Mouse (Mus musculus) cerebellum, postnatal 10 days (tissue): Measurements from ENCODE around the gene Chac1.

Experiments
- DNase-seq, 2 experiments: peaks; one replicate each; pipeline ENCODE4 v3.0.0; 2021; ENCODE audit warnings: mixed read lengths in 2 of 2

Gene Chac1

DNA sequence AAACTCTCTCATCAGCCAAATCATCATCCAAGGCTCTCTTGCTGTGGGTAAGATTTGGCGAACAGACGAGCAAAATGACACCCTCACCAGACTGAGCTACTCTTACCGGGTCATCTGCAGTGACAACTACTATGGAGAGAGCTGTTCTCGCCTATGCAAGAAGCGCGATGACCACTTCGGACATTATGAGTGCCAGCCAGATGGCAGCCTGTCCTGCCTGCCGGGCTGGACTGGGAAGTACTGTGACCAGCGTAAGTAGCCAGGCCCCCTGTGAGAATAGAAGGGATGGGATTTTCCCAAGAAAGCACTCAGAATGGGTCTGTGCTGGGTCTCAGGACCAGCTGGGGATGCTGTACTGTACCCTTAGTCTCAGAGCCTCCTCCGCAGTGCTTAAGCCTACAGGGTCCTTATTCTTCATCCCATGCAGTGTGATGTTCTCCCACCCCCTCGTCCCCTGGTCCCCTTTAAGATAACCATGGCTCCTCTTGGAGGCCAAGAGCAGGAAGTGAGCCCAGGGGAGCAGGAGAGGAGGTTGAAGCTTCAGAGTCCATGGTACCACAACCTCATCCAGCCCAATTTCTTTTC is 23.0 kb upstream of the Chac1 start:
- peak; percentile 69 to 74 for DNase-seq

DNA sequence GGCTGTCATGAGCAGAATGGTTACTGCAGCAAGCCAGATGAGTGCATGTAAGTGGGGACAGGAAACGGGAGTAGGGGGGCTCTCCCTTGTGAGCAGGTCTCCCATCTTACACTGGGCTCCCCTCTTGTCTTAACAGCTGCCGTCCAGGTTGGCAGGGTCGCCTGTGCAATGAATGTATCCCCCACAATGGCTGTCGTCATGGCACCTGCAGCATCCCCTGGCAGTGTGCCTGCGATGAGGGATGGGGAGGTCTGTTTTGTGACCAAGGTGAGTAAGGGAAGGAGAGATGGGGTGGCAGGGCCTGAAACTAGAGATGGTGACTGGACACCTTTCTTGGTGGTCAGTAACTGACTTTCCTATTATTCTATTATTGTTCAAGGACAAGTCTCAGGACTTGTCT is 22.5 kb upstream of the Chac1 start:
- peak; percentile 71 to 74 for DNase-seq

DNA sequence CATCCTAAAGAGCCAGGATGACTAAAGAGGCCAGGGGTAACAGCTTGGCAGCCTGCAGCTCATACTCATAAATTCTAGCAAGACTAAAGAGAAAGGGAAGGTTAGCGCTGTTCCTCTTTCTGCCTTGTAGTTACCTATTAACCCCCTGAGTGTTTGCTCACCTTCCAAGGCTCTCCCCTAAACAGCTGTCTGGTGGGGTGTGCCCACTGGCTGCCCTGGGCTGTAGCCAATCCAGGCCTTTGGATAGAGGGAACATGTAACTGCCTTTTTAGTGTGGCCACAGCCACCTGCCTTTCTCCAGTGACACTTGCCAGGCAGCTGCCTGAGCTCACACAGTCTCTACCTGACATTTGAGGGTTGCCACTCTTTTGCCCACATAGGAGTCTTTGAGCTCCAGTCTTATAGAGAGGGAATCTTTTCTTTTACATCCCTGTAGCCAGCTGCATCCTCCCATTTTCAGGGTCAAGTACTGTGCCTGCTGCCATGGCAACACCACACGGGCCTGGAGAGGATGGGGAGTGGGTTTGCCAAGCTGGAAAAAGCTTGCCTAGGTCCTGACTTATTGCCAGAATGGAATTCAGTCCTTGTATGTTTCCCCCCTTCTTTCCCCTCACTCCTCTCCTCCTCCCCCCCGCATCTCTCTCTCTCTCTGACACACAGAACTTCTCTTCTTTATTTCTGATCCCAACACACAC is 21.8 kb upstream of the Chac1 start:
- peak; percentile 64 to 74 for DNase-seq

DNA sequence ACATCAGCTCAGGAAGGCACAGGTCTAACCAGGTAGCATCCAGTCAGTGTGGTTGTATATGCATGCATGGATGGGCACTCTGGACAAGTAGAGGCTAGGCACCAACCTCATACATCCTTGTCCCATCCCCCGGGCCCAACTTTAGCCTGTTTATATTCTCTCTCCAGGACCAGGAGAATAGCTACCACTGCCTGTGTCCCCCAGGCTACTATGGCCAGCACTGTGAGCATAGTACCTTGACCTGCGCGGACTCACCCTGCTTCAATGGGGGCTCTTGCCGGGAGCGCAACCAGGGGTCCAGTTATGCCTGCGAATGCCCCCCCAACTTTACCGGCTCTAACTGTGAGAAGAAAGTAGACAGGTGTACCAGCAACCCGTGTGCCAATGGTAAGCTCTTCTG is 20.2 kb upstream of the Chac1 start:
- DNase-seq, result peak in 1 of 2 experiments; percentile 5

DNA sequence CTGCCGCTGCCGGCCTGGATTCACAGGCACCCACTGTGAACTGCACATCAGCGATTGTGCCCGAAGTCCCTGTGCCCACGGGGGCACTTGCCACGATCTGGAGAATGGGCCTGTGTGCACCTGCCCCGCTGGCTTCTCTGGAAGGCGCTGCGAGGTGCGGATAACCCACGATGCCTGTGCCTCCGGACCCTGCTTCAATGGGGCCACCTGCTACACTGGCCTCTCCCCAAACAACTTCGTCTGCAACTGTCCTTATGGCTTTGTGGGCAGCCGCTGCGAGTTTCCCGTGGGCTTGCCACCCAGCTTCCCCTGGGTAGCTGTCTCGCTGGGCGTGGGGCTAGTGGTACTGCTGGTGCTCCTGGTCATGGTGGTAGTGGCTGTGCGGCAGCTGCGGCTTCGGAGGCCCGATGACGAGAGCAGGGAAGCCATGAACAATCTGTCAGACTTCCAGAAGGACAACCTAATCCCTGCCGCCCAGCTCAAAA is 18.8 kb upstream of the Chac1 start:
- DNase-seq, result peak in 1 of 2 experiments; percentile 16

DNA sequence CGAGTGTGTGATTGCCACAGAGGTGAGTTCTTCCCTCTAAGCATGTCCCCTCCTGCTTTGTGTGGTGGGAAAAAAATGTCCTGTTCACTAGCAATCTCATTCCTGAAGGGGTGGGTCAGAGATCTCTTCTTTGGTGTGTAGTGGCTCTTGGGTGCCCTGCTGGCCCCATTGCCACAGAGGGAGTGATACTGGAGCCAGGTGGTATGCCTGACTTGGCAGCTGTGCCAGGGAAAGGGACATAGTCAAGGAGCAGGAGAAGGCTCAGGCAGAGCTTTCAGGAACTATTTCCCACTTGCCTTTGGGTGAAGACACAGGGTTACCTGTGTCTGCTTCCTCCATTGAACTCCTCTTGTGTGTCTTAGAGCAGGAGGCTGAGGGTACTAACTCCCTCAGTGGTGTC is 16.9 kb upstream of the Chac1 start:
- peak in 1 of 2 experiments; percentile 7 for DNase-seq

DNA sequence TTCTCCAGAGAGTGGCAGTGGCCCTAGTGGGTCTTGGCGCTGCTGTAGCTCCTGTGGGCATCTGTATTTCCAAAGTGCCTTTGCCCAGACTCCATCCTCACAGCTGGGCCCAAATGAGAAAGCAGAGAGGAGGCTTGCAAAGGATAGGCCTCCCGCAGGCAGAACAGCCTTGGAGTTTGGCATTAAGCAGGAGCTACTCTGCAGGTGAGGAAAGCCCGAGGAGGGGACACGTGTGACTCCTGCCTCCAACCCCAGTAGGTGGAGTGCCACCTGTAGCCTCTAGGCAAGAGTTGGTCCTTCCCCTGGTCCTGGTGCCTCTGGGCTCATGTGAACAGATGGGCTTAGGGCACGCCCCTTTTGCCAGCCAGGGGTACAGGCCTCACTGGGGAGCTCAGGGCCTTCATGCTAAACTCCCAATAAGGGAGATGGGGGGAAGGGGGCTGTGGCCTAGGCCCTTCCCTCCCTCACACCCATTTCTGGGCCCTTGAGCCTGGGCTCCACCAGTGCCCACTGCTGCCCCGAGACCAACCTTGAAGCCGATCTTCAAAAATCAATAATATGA is 16.0 kb upstream of the Chac1 start:
- DNase-seq, result peak; percentile 5 to 12

DNA sequence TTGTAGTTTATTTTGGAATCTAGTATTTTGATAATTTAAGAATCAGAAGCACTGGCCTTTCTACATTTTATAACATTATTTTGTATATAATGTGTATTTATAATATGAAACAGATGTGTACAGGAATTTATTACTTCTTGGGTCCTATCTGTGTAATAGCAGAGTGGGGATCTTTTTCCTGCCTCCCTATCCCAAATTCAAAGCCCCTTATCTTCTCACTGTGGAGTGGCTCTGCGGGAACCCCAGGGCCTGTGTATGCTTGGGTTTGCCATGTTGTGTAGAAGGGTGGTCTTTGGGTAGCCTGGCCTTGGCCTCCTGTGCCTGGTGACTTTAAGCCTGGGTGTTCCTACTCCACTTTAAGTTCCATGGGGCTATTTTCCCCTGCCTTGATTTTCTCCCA is 15.5 kb upstream of the Chac1 start:
- DNase-seq, result no peak

DNA sequence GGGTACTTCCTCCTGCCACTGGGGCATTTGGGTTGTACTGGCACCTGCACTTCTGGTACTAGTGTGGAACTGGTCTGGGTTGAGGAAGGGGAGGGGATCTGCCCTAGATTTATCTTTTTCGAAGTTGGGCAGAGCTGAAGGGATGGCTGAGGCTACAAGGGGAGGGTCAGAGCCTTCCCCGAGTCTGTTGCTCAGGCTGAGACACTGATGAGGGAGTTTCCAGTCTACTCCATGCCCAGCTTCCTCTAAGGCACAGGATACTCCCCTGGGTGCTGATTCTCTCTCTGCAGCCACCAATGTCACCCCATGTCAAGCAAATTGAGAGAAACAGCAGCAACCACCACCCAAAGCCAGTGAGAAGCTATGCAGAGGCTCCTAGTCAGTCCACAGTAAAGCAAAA is 15.0 kb upstream of the Chac1 start:
- no peak for DNase-seq

DNA sequence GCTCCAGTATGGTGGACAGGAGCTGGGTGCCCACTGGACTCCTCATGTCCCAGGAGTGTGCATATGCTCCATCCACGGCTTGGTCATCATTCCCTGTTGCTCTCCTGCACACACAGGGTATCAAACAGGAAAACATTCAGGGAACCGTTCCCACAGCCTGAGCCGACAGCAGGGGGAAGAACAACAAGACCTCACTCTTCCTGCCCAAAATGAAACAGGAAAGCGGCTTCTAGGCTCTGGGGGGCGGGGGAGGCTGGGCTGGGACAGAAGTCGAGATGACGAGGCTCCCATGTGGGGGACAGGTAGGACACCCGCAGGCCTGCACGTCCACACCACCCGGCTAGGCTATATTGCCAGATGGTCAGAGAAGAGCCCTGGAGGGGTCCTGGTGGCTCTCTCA is 14.6 kb upstream of the Chac1 start:
- peak; percentile 36 to 50 for DNase-seq

DNA sequence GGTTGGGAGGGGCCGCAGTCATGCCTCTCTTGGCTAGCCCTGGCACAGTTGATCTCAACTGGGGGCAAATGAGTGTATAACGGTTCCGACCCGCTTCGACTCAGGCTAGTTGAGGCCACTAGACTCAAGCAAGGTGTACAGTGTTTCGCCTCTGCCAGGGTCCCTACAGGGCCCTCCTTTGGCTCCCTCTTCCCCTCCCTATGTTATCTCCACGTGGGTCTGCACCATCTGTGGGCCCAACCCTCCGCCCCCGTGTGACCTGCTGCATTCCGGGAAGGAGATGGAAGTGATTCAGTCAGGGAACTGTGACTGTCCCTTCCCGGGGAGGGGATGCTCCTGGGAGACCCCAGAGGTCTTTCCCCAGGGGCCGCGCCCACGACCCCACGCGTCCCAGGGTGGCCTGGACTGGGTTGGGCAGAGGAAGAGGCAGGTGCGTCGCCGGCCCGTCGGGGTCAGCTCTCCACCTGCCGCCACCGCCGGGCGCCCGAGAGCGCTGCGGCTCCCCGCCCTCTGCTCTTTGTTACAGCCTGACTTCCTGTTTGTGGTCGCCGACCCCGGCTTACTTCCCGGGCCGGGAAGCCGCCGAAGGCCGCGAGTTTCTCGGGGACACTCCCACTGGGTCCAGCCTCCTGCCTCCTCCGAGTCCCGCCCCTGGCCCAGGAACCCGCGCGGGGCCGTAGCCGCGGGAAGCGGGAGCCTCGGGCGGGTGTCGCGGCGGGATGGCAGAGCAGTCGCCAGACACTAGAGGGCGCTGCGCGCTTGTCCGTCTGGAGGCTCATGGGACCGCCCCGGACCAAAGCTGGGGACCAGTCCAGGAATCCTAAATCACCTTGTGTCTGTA is 13.4 kb upstream of the Chac1 start:
- peak; percentile 94 to 96 for DNase-seq

DNA sequence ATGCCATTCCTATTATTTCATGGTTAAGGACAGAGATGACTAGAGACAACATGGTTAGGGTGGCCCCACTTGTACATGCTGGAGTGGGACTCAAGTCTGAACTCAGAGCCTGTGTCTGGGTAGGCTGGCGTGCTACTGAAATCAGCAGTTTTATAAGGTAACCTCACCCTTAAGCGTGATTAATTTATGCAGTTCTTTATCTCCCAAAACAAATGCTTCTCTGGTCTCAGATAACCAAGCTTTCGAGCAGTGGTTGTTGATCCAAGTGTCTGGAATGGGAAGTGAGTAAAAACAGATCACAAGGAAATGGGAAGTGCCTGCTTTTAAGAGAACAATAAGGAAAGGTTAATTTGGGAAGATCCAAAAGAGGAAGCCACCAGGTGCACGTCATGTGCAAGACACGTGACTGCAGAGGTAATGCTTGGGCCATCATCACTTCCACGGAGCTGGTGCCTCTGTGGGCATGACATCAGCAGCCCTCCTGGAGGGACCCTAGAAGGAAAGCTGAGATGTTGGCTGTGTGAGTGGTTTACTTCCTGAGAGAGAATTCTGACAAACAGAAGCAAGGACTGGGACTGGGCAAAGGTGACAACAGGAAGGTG is 6.4 kb upstream of the Chac1 start:
- DNase-seq, result no peak

DNA sequence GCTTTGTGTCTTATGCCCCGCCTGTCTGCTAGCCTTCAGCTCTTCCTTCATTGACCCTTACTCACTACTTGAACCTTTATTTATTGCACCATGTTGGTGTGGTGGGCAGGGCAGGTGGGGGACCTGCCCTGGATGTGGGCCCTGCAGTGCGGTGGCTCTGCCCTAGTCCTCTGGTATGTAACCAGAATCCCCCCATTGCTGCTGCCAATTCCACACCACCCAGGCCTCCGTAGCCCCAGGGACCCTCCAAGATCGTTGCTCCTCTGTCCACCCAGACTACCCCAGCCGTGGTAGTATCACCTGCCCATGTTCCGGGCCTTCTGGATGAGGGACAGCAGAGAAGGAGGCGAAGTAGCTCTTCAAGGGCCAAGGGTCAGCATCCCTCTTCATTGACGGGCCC is 2.7 kb downstream of the Chac1 start:
- DNase-seq, result no peak

DNA sequence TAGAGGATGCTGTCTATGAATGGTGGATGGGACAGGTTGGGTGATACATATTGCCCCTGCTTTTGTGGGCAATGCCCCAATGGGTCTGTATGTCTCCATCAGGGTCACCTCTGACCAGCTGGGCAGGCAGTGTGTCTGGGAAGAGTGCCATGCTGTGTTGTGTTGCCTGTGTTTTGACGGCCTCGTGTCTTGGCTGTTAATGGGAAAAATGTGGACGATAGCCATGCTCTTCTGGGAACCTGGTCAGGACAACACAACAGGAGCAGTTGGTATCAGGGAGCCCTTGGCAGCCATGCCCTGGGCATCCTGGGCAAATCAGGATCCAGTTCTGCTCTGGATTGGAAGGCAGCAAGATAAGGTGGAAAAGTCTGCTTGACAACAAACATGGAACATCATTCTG is 4.1 kb downstream of the Chac1 start:
- DNase-seq, result peak; percentile 95 to 96

DNA sequence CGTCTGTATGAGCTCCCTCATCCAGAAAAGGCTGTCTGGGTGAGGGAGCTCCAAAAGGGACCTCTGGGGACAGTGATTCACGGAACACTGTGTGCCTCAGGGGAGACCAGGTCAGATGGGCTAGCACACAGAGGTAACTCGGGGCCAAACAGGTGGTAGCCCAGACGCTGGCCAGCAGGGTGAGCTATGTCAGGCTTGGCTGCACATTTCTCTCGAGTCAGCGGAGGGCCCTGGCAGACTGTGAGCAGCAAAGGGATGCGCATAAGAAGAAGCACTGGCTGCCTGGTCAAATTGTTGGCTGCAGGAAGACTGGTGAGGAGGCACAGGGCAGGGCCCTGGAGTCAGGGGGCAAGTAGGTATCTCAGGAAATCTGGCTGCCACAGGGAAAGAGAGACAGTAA is 4.6 kb downstream of the Chac1 start:
- DNase-seq, result peak; percentile 91 to 93

DNA sequence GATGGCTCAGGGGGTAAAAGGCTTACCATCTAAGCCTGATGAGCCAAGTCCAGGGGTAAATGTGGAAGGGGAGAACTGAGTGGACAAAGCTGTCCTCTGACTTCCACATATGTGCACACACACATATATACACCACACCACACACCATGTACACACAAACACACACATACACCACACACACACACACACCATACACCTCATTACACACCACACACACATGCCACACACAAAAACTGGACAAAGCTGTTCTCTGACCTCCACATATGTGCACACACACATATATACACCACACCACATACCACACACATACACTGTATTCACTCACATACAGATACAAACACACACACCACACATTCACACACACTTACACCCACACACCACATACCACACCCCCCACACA is 5.3 kb downstream of the Chac1 start:
- DNase-seq, result no peak

DNA sequence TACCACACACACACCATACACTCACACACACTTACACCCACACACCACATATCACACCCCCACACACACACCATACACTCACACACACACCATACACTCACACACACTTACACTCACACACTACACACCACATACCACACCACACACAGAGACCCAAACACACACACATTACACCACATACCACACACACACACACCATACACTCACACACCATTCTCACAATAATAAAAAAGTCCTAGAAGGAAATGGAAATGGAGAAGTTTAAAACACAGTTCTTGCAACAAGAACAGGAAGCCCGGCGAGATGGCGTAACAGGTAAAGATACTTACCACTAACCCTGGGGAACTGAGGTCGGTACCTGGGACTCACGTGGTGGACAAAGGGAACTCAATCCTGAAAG is 5.8 kb downstream of the Chac1 start:
- no peak for DNase-seq

DNA sequence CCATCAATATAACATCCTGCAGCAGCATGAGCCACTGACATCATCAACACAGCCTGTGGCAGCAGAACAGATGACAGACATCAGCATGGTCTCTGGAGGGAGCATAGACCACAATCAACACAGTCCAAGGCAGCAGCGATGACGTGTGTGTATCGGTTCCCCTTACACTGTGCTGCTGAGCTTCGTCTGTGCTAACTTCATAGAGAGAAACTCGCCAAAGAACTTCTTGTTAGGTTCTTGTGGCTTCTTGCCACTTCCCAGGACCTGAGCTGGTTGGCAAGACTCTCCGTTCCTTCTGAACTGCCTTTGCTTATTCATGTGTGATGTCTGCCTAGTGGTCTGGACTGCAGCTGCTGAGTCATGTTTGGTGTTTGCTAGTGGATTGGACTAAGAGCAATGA is 7.2 kb downstream of the Chac1 start:
- no peak for DNase-seq

DNA sequence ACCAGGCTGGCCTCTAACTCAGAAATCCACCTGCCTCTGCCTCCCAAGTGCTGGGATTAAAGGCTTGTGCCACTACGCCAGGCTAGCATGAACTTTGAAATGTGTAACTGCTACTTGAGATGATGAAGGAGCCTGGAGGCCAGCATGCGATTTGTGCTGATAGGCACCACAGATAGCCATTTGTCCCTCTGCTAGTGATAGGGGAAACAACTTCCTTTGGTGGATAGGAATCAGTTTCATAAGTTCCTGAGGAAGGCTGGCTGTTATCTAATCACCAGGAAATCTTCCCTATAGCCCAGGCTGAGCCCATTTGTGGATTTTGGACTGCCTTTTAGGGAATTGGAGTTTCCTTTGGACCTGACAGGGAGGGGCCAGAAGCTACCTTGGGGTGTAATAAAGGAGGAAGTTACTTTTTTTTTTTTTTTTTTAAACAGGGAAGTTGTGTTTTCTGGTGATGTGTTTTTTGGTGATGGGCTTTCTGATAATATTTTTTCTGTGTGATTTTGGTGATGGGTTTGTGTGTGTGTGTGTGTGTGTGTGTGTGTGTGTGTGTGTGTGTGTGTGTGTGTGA is 8.8 kb downstream of the Chac1 start:
- no peak for DNase-seq

DNA sequence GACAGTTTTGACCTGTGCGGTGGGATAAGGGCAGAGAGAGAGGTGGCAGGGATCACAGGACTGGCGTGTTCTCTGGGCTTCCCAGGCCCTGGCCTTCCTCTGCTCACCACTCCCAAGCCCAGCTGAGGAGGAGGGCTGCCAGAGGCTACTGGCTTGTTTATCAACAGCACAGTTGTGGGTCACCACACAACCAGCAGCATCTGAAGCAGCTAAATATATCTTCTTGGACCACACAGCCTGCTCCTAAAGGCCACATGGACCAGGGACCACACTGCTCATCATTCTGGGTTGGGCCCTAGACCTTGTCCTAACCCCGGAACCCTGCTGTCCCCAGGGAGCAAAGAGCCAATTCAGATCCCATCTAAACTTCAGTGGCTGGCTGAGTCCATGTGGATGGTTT is 13.9 kb downstream of the Chac1 start:
- no peak for DNase-seq

DNA sequence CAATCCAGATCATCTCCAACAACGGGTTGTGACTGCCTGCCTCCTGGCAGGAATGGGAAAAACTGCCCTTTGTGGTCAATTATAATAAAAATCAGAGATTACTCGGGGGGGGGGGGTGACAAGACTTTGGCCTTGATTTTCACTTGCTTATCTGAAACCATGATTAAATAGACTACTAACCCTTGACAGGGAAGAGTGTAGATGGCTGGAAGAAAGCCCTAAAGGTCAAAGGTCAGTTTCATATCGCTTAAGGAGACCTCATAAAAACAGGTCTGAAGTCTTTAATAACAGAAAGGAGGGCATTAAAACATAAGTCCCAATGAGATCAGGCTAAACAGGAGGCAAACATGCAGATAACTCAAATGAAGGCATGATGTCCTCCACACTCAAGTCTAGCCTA is 16.3 kb downstream of the Chac1 start:
- no peak for DNase-seq

DNA sequence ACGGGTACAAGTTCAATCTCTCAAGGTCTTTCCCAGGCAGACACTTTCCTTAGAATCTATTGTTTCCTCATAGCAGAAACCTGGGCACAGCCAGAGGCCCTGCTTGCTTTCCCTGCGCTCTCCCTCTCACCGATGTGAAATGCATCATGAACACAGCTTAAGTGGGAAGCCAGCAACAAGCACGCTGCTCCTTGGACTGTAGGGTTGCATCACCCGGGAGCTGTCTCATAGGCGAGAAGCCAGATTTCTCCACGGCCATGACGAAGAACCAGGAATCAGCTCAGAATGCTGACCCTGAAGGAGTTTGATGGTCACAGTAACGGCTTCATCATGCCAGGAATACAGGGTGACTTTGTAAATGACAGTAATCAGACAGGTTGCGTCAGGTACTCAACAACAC is 19.1 kb downstream of the Chac1 start:
- no peak for DNase-seq

DNA sequence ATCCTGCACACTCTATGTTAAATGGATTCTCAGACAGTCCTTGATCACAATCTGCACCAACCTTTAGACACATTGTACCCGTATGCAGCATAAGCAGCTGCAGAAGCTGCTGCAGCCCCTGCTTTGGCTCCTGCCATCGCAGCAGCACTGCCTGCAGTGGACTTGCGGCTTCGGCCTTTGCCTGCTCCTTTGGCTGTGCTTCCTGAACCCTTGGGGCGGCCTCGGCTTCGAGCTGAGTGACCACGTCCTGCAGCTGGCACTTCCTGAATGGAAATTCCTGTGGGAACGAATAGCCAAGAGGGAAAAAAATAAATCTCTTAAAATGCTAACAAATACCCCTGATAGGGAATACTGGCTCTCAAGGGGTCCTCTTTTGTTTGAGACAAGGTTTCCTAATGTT is 26.3 kb downstream of the Chac1 start:
- DNase-seq, result no peak
